Mouse (Mus musculus): ENCODE data around the gene 1700020N01Rik. TPM values are rescaled to one million over a fixed set of nuclear protein-coding genes. Genes with fewer than 3 reads are reported as not detected.

Gene 1700020N01Rik
- total RNA-seq, 1 experiment from 2014 or later: 0.39 TPM

GRCm38 (mm10) chr10:21604476-21604875 lies 11.5 kb downstream of the 1700020N01Rik start:
- no peak for DNase-seq

GRCm38 (mm10) chr10:21605011-21605571 lies 12.1 kb downstream of the 1700020N01Rik start:
- peak; percentile 31 for DNase-seq

- no peak for DNase-seq
Observed at GRCm38 (mm10) chr10:21605601-21606000, 12.7 kb downstream of the 1700020N01Rik start.

GRCm38 (mm10) chr10:21606931-21607330 lies 14.0 kb downstream of the 1700020N01Rik start:
- peak; percentile 86 for DNase-seq

- DNase-seq: peak; percentile 37
Observed at GRCm38 (mm10) chr10:21609583-21609982, 16.6 kb downstream of the 1700020N01Rik start.

GRCm38 (mm10) chr10:21613021-21613860 lies 20.3 kb downstream of the 1700020N01Rik start:
- DNase-seq: no peak

GRCm38 (mm10) chr10:21614520-21614919 lies 21.6 kb downstream of the 1700020N01Rik start:
- DNase-seq: no peak

- no peak for DNase-seq
Observed at GRCm38 (mm10) chr10:21618745-21619508, 26.0 kb downstream of the 1700020N01Rik start.

GRCm38 (mm10) chr10:21622065-21622464 lies 29.1 kb downstream of the 1700020N01Rik start:
- DNase-seq: no peak

GRCm38 (mm10) chr10:21628555-21628954 lies 35.6 kb downstream of the 1700020N01Rik start:
- peak; percentile 63 for DNase-seq

- DNase-seq: no peak
Observed at GRCm38 (mm10) chr10:21629031-21629740, 36.2 kb downstream of the 1700020N01Rik start.

GRCm38 (mm10) chr10:21631481-21631880 lies 38.5 kb downstream of the 1700020N01Rik start:
- no peak for DNase-seq

GRCm38 (mm10) chr10:21632687-21633086 lies 39.7 kb downstream of the 1700020N01Rik start:
- DNase-seq: no peak

- no peak for DNase-seq
Observed at GRCm38 (mm10) chr10:21635988-21636710, 43.2 kb downstream of the 1700020N01Rik start.

GRCm38 (mm10) chr10:21636711-21637081 lies 43.8 kb downstream of the 1700020N01Rik start:
- no peak for DNase-seq

GRCm38 (mm10) chr10:21651388-21651787 lies 58.4 kb downstream of the 1700020N01Rik start:
- DNase-seq: no peak

GRCm38 (mm10) chr10:21652426-21653345 lies 59.7 kb downstream of the 1700020N01Rik start:
- DNase-seq: no peak

GRCm38 (mm10) chr10:21653469-21653868 lies 60.5 kb downstream of the 1700020N01Rik start:
- no peak for DNase-seq

GRCm38 (mm10) chr10:21659576-21660246 lies 66.8 kb downstream of the 1700020N01Rik start:
- no peak for DNase-seq

GRCm38 (mm10) chr10:21668976-21669375 lies 76.0 kb downstream of the 1700020N01Rik start:
- peak; percentile 34 for DNase-seq

Data from adrenal gland, postnatal 25 days (tissue).